Mouse (Mus musculus): ENCODE results near the gene Ccnq. TPM values are rescaled to one million over a fixed set of nuclear protein-coding genes. Genes with fewer than 3 reads are reported as not detected.

Ccnq gene
- polyA plus RNA-seq, 1 experiment from 2014 or later: 31.5 TPM

GRCm38 (mm10) chr11:78751843-78752203, 294 bp upstream of the Ccnq start:
- DNase-seq (ENCODE audit: low spot score): no peak
- 2% methylated on average over 2 of the region's 2 CpGs for WGBS
- Histone ChIP-seq H3K4me3 (ENCODE audit: low read depth, low read length) (peak overlapping the region; percentile 65), H3K27ac (ENCODE audit: low read length) (no peak overlapping the region), H3K4me2 (replicated peaks; ENCODE audit: low read depth, low read length) (peak overlapping the region; percentile 72), H3K9me3 (ENCODE audit: low read length) (no peaks in the 10 kb centered on the region), H3K4me1 (ENCODE audit: insufficient read depth, low read depth, low read length) (no peaks in the 10 kb centered on the region; the same call in 1 of the 2 replicates), H3K9ac (replicated peaks; ENCODE audit: low read depth) (peak overlapping the region; percentile 68), H3K36me3 (ENCODE audit: insufficient read depth, low read length) (no peaks in the 10 kb centered on the region), H3K27me3 (replicated peaks; ENCODE audit: insufficient read depth, low read length) (no peaks in the 10 kb centered on the region)
- TF ChIP-seq EP300 (IDR thresholded peaks at IDR 0.05) (no peak), CTCF (IDR thresholded peaks at IDR 0.05) (no peak)
- ATAC-seq: no peak; the same call in 1 of the 2 replicates

DNA sequence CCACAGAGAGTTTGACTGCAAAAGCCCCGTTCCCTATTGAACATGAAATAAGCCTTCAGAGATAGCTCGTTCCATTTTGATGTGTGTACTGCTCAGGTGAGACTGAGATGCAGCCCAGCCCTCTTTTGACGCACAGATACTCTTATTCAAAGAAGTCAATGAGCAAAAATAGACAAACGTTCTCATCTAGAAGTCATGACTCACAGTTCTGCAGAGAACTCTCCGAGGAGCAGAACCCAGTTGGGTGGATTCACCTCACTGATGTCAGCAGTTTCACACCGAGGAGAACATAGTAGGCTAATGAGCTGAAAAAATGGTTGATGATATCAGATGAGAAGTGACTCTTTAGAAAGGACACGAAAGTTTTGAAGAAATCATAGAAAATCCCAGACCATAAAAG, 5.3 kb downstream of the Ccnq start:
- no peak overlapping the region for H3K27ac ChIP-seq (ENCODE audit: low read length)
- H3K4me1 ChIP-seq (ENCODE audit: insufficient read depth, low read depth, low read length): no peaks in the 10 kb centered on the region
- no peaks in the 10 kb centered on the region for H3K9me3 ChIP-seq (ENCODE audit: low read length)
- H3K36me3 ChIP-seq (ENCODE audit: insufficient read depth, low read length): no peaks in the 10 kb centered on the region
- H3K4me2 ChIP-seq (replicated peaks; ENCODE audit: low read depth, low read length): no peak overlapping the region
- WGBS: 87% methylated on average over 7 of the region's 7 CpGs
- no peak for DNase-seq (ENCODE audit: low spot score)
- H3K27me3 ChIP-seq (replicated peaks; ENCODE audit: insufficient read depth, low read length): no peaks in the 10 kb centered on the region
- no peak overlapping the region for H3K4me3 ChIP-seq (ENCODE audit: low read depth, low read length)
- ATAC-seq: no peak
- TF ChIP-seq CTCF (IDR thresholded peaks at IDR 0.05) (no peak), EP300 (IDR thresholded peaks at IDR 0.05) (no peak)
- H3K9ac ChIP-seq (replicated peaks; ENCODE audit: low read depth): no peak overlapping the region

- 34% methylated on average over 4 of the region's 4 CpGs for WGBS
- Histone ChIP-seq H3K9ac (replicated peaks; ENCODE audit: low read depth) (no peak overlapping the region), H3K27ac (ENCODE audit: low read length) (no peak overlapping the region), H3K4me3 (ENCODE audit: low read depth, low read length) (no peak overlapping the region), H3K9me3 (ENCODE audit: low read length) (no peaks in the 10 kb centered on the region), H3K36me3 (ENCODE audit: insufficient read depth, low read length) (no peaks in the 10 kb centered on the region), H3K27me3 (replicated peaks; ENCODE audit: insufficient read depth, low read length) (no peaks in the 10 kb centered on the region), H3K4me1 (ENCODE audit: insufficient read depth, low read depth, low read length) (no peaks in the 10 kb centered on the region), H3K4me2 (replicated peaks; ENCODE audit: low read depth, low read length) (no peak overlapping the region)
- TF ChIP-seq CTCF (IDR thresholded peaks at IDR 0.05) (no peak), EP300 (IDR thresholded peaks at IDR 0.05) (no peak)
- ATAC-seq: peak; percentile 62
- DNase-seq (ENCODE audit: low spot score): peak; percentile 40
These were observed 6.1 kb downstream of the Ccnq start for GRCm38 (mm10) chr11:78745475-78745874.

DNA sequence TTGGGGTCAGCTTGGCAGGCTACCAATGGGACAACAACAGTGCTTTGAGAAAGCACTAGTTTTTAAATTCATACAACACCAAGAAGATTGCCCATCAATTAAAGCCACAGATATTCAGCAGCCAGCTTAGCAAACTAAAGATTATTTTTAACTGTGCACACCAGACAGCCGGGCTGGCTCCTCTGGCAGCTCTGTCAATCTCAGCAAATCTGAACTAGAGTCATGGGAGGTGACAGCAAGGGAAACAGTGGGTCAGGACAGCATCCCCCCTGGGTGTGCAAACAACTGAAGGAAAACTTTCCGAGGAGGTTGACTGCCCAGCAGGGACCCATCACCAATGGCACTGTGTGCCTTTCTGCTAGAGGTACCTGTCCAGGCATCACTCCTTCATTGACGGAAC, 9.1 kb downstream of the Ccnq start:
- DNase-seq (ENCODE audit: low spot score): no peak
- Histone ChIP-seq H3K4me1 (ENCODE audit: insufficient read depth, low read depth, low read length) (no peaks in the 10 kb centered on the region), H3K9ac (replicated peaks; ENCODE audit: low read depth) (no peak overlapping the region), H3K9me3 (ENCODE audit: low read length) (no peaks in the 10 kb centered on the region), H3K27me3 (replicated peaks; ENCODE audit: insufficient read depth, low read length) (no peaks in the 10 kb centered on the region), H3K4me2 (replicated peaks; ENCODE audit: low read depth, low read length) (no peak overlapping the region), H3K27ac (ENCODE audit: low read length) (no peak overlapping the region), H3K36me3 (ENCODE audit: insufficient read depth, low read length) (no peaks in the 10 kb centered on the region), H3K4me3 (ENCODE audit: low read depth, low read length) (no peak overlapping the region)
- WGBS: 57% methylated on average over 3 of the region's 3 CpGs
- TF ChIP-seq CTCF (IDR thresholded peaks at IDR 0.05): no peak
- no peak for TF ChIP-seq EP300 (IDR thresholded peaks at IDR 0.05)
- ATAC-seq: no peak

DNA sequence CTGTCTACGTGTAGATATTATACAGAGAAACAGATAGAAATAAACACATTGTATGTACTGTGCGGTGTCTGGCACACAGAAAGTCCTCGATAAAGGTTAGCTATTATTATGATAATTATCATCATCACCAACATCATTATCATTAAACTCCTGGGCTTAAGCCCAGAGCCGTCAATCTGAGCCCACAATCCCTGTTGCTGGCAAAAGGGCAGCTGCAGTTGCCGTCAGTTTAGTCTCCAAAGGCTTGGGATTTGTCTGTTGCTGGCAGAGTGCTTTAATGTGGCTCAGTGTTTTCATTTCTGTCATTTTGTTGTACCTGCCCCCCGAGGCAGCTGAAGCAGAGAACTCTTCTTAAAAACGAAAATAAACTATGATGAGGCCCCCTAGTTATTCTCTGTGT, 9.6 kb downstream of the Ccnq start:
- Histone ChIP-seq H3K27ac (ENCODE audit: low read length) (no peak overlapping the region), H3K4me1 (ENCODE audit: insufficient read depth, low read depth, low read length) (no peaks in the 10 kb centered on the region), H3K4me2 (replicated peaks; ENCODE audit: low read depth, low read length) (no peak overlapping the region), H3K4me3 (ENCODE audit: low read depth, low read length) (no peak overlapping the region), H3K27me3 (replicated peaks; ENCODE audit: insufficient read depth, low read length) (no peaks in the 10 kb centered on the region), H3K9me3 (ENCODE audit: low read length) (no peaks in the 10 kb centered on the region), H3K9ac (replicated peaks; ENCODE audit: low read depth) (no peak overlapping the region), H3K36me3 (ENCODE audit: insufficient read depth, low read length) (no peaks in the 10 kb centered on the region)
- ATAC-seq (no peak), DNase-seq (ENCODE audit: low spot score) (no peak)
- no peak for TF ChIP-seq CTCF (IDR thresholded peaks at IDR 0.05)
- TF ChIP-seq EP300 (IDR thresholded peaks at IDR 0.05): no peak
- WGBS: 61% methylated on average over 7 of the region's 7 CpGs

DNA sequence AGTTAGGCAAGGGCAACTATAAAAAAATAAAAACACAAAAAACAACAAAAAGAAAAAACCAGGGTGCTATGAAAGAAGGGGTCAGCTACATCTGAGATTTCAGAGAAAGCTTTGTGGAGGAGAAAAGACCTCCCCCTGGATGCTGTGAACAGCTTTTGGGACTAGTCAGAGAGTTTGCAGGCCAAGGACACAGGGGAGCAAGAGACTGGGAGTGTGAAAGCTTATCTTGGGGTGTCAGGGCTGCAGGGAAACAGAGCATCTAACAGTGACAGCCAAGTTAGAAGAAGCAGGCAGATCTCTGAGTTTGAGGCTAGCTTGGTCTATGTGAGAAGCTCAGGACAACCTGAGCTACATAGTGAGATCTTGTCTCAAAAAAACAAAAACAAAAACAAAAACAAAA, 12.2 kb downstream of the Ccnq start:
- no peaks in the 10 kb centered on the region for H3K4me1 ChIP-seq (ENCODE audit: insufficient read depth, low read depth, low read length)
- no peak overlapping the region for H3K9ac ChIP-seq (replicated peaks; ENCODE audit: low read depth)
- no peaks in the 10 kb centered on the region for H3K27me3 ChIP-seq (replicated peaks; ENCODE audit: insufficient read depth, low read length)
- no peaks in the 10 kb centered on the region for H3K36me3 ChIP-seq (ENCODE audit: insufficient read depth, low read length)
- H3K9me3 ChIP-seq (ENCODE audit: low read length): no peaks in the 10 kb centered on the region
- ATAC-seq (no peak), DNase-seq (ENCODE audit: low spot score) (no peak)
- TF ChIP-seq EP300 (IDR thresholded peaks at IDR 0.05) (no peak), CTCF (IDR thresholded peaks at IDR 0.05) (no peak)
- H3K4me3 ChIP-seq (ENCODE audit: low read depth, low read length): no peak overlapping the region
- no peak overlapping the region for H3K27ac ChIP-seq (ENCODE audit: low read length)
- H3K4me2 ChIP-seq (replicated peaks; ENCODE audit: low read depth, low read length): no peak overlapping the region

DNA sequence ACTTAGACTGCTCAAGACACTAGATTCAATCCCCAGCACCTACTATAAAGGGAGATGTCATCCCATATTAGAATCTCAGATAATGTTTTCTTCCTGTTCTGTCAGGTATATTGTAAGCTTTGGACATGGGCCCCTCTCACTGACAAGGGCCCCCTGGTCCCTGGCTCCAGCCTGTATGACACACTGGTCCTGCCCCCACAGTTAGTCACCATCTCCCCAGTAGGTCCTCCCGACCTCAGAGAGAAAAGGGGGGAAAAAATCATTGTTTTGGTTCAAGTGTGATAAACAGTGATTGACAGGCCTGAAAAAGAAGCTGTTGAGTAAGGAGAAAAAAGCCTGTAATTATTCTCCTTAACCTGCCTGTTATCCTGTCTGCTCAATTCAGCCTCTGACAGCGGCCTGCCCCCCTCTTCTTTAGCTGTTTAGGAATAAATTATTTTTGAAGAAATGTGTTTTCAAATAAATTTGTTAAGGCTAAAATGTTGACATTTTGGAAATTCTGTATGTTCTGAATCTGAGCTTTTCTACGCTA, 14.6 kb downstream of the Ccnq start:
- WGBS: 73% methylated on average over 3 of the region's 3 CpGs
- Histone ChIP-seq H3K4me1 (ENCODE audit: insufficient read depth, low read depth, low read length) (no peaks in the 10 kb centered on the region), H3K36me3 (ENCODE audit: insufficient read depth, low read length) (no peaks in the 10 kb centered on the region), H3K27me3 (replicated peaks; ENCODE audit: insufficient read depth, low read length) (no peaks in the 10 kb centered on the region), H3K4me3 (ENCODE audit: low read depth, low read length) (no peak overlapping the region), H3K27ac (ENCODE audit: low read length) (no peak overlapping the region), H3K4me2 (replicated peaks; ENCODE audit: low read depth, low read length) (no peak overlapping the region), H3K9me3 (ENCODE audit: low read length) (no peaks in the 10 kb centered on the region), H3K9ac (replicated peaks; ENCODE audit: low read depth) (no peak overlapping the region)
- ATAC-seq (no peak), DNase-seq (ENCODE audit: low spot score) (no peak)
- no peak for TF ChIP-seq CTCF (IDR thresholded peaks at IDR 0.05)
- no peak for TF ChIP-seq EP300 (IDR thresholded peaks at IDR 0.05)
